ENCODE assay signal across 9 mouse cellular contexts in genomic region chr4:129256450-129257380, GRCm38 (mm10). TPM values are rescaled to one million over a fixed set of nuclear protein-coding genes. Genes with fewer than 3 reads are reported as not detected.
DNase-seq lines count a peak whose midpoint lies in the region; TF ChIP-seq lines count a peak whose summit lies in the region.
"Had no signal": no experiment of that assay in that cellular context is flagged by ENCODE, and none has a peak within 500 bp of the region (broad histone marks: within the 10 kb centered on the region; RNA-seq: fewer than 3 reads in every experiment).

No protein-coding gene starts in this region.

- dilution Hi-C loops in CH12.LX (cut with MboI; ENCODE audit: extremely low pct_ligation_motif_present, extremely low pct_unique_long_range_greater_than_20kb, low sequenced_read_pairs) = no loop called here

- H3K36me3 ChIP-seq in CH12.LX (replicated peaks in 1 of 2; ENCODE audit: control insufficient read depth in 1 of 2, insufficient read depth in 1 of 2, low read length in 1 of 2) (no peaks in the 10 kb centered on the region), myocyte (ENCODE audit: control insufficient read depth, insufficient read depth) (no peaks in the 10 kb centered on the region)
- H3K36me3 ChIP-seq: embryonic facial prominence, embryonic 13.5 days had no signal

- TF ChIP-seq RAD21 in CH12.LX (IDR thresholded peaks at IDR 0.05; ENCODE audit: low read depth, low read length) = no peak

- no peaks in the 10 kb centered on the region for H3K9me3 ChIP-seq in CH12.LX (replicated peaks; ENCODE audit: low read length)
- H3K9me3 ChIP-seq: embryonic facial prominence, embryonic 13.5 days had no signal

- peaks cover 8 to 35% of the 10 kb centered on the region in 2 experiments for H3K4me1 ChIP-seq in CH12.LX (ENCODE audit: control insufficient read depth in 1 of 2, insufficient read depth in 2 of 2)

- H3K4me3 ChIP-seq in CH12.LX (replicated peaks in 1 of 3; ENCODE audit: low read depth in 2 of 3, low read length in 2 of 3, poor library complexity in 1 of 3) (no peak overlapping the region), myocyte (no peak overlapping the region)
- H3K4me3 ChIP-seq: embryonic facial prominence, embryonic 13.5 days had no signal

- H3K27ac ChIP-seq in CH12.LX (ENCODE audit: insufficient read depth, low read depth) = no peak overlapping the region
- H3K27ac ChIP-seq: embryonic facial prominence, embryonic 13.5 days had no signal

- no peak for TF ChIP-seq EP300 in CH12.LX (IDR thresholded peaks at IDR 0.05; ENCODE audit: low read length)

- no peak for TF ChIP-seq POLR2A in CH12.LX (IDR thresholded peaks at IDR 0.05; ENCODE audit: low read depth, low read length)
- TF ChIP-seq POLR2A in myocyte (IDR thresholded peaks at IDR 0.05; ENCODE audit: insufficient read length, low read depth) = no peak

- intact Hi-C loops in left cerebral cortex, postnatal 4 days (cut with DNase I) = no loop called here

- no peak overlapping the region for H3ac ChIP-seq in myocyte (ENCODE audit: control insufficient read depth, insufficient read length)

- H3K79me2 ChIP-seq in CH12.LX (replicated peaks; ENCODE audit: control insufficient read depth, extremely low read depth, insufficient read depth, poor library complexity, severe bottlenecking) (no peaks in the 10 kb centered on the region), myocyte (ENCODE audit: control insufficient read depth, insufficient read depth) (no peaks in the 10 kb centered on the region)

- no peak overlapping the region for H3K9ac ChIP-seq in CH12.LX (ENCODE audit: insufficient read depth, low read depth)
- H3K9ac ChIP-seq: embryonic facial prominence, embryonic 13.5 days had no signal

- peak; percentile 74 for DNase-seq in CD4-positive helper T cell, adult 2 months (ENCODE audit: low read depth, low spot score)
- DNase-seq in CH12.LX (ENCODE audit: extremely low read depth) = peak; percentile 44
- DNase-seq in heart, adult 9 months (ENCODE audit: low spot score in 2 of 2) = peak; percentile 43 to 59
- peak; percentile 82 to 87 for DNase-seq in kidney, postnatal 36 days
- DNase-seq in layer of hippocampus, postnatal 14 days (ENCODE audit: low spot score in 2 of 2) = no peak
- no peak for DNase-seq in left cerebral cortex, adult 9 months (ENCODE audit: low spot score in 2 of 2)
- DNase-seq in left cerebral cortex, postnatal 4 days = no peak

- in situ Hi-C loops in CH12.LX (cut with MboI; ENCODE audit: low pct_ligation_motif_present, low pct_unique_long_range_greater_than_20kb, low sequenced_read_pairs) = loop anchor here (5.0 kb wide), 1 partner anchor 34 kb away; no protein-coding TSS in a partner anchor

- H3K4me2 ChIP-seq in CH12.LX (ENCODE audit: insufficient read depth, low read depth, poor library complexity, severe bottlenecking) (no peak overlapping the region), myocyte (ENCODE audit: low read depth) (peak overlapping the region; percentile 71)
- H3K4me2 ChIP-seq: embryonic facial prominence, embryonic 13.5 days had no signal

- no peak for TF ChIP-seq CTCF in CH12.LX (conservative IDR thresholded peaks at IDR 0.05 in 1 of 2, IDR thresholded peaks at IDR 0.05 in 1 of 2; ENCODE audit: low read depth in 2 of 2, low read length in 2 of 2)

- H3K27me3 ChIP-seq in CH12.LX (replicated peaks) (no peaks in the 10 kb centered on the region), myocyte (ENCODE audit: control insufficient read depth, insufficient read depth, insufficient read length) (no peaks in the 10 kb centered on the region)

TF ChIP-seq in CH12.LX, 34 proteins besides CTCF, POLR2A, EP300 and RAD21:
- TF ChIP-seq MYC (IDR thresholded peaks at IDR 0.05; ENCODE audit: low read depth, low read length) (no peak), BHLHE40 (IDR thresholded peaks at IDR 0.05; ENCODE audit: low read depth, low read length) (no peak), ZC3H11A (IDR thresholded peaks at IDR 0.05; ENCODE audit: low read depth, low read length) (no peak), SIN3A (IDR thresholded peaks at IDR 0.05; ENCODE audit: low read length) (no peak), ETS1 (conservative IDR thresholded peaks at IDR 0.05; ENCODE audit: low read depth, low read length) (no peak)

TF ChIP-seq in myocyte, 11 proteins besides CTCF, POLR2A, EP300 and RAD21:
- TF ChIP-seq TCF12 (IDR thresholded peaks at IDR 0.05; ENCODE audit: insufficient read depth, poor library complexity, severe bottlenecking) (no peak), REST (IDR thresholded peaks at IDR 0.05; ENCODE audit: insufficient read depth, insufficient read length) (no peak), POLR2AphosphoS2 (IDR thresholded peaks at IDR 0.05; ENCODE audit: insufficient read length, low read depth) (no peak), MYOG (IDR thresholded peaks at IDR 0.05; ENCODE audit: control insufficient read depth in 1 of 3, insufficient read depth in 1 of 3, insufficient read length in 2 of 3, low read depth in 2 of 3) (peak in 1 of 3 experiments; percentile 73), CEBPB (IDR thresholded peaks at IDR 0.05; ENCODE audit: insufficient read depth, poor library complexity, severe bottlenecking) (no peak), MAX (IDR thresholded peaks at IDR 0.05; ENCODE audit: low read depth) (no peak), USF1 (IDR thresholded peaks at IDR 0.05; ENCODE audit: low read depth) (no peak), E2F4 (IDR thresholded peaks at IDR 0.05; ENCODE audit: insufficient read depth) (no peak), MYOD1 (IDR thresholded peaks at IDR 0.05; ENCODE audit: control insufficient read depth in 1 of 3, insufficient read length in 2 of 3, low read depth in 2 of 3) (peak in 2 of 3 experiments; percentile 69 to 89)

RNA-seq across cellular contexts. Expression of gene C77080, which starts 4.5 kb away (rescaled TPM):
- total RNA-seq in CH12.LX (2012; rRNA removed) (0.29 and 0.38 TPM in 2 replicates), CH12.LX (2014; rRNA removed) (not detected in 2 replicates)
- polyA plus RNA-seq in CH12.LX (2012; ENCODE audit: insufficient read length, low read depth) (0.68 and 1.1 TPM in 2 replicates), myocyte (2012; fragmentation: generic; extraction: Trizol) (25.4 TPM)
- 10 to 100 TPM; 10.7 to 11.7 TPM for total RNA-seq in layer of hippocampus, postnatal 14 days (2021)
- 10 to 100 TPM in 1 of 2 experiments, 1 to 10 TPM in 1; 9.7 to 11.7 TPM for total RNA-seq in left cerebral cortex, postnatal 4 days (2021)

RNA-seq across cellular contexts. Expression of gene Sync, which starts 30.7 kb away (rescaled TPM):
- 0.04 TPM in 1 of 2 replicates, not detected in the other for total RNA-seq in CH12.LX (2012; rRNA removed)
- total RNA-seq in CH12.LX (2014; rRNA removed) = not detected in 2 replicates
- polyA plus RNA-seq in CH12.LX (2012; ENCODE audit: insufficient read length, low read depth) = 0.14 and 0.16 TPM in 2 replicates
- 51.1 TPM for polyA plus RNA-seq in myocyte (2012; fragmentation: generic; extraction: Trizol)
- 1 to 10 TPM; 1.2 TPM for total RNA-seq in layer of hippocampus, postnatal 14 days (2021)
- 1 to 10 TPM in 1 of 2 experiments, under 1 TPM in 1; 0.58 to 1.6 TPM for total RNA-seq in left cerebral cortex, postnatal 4 days (2021)

Comparison
In these comparisons a context has a peak if more than half of its experiments do, and no peak if none do; other contexts are left out.
1. DNase-seq: peak in CD4-positive helper T cell, adult 2 months (single experiment), CH12.LX (single experiment), heart, adult 9 months (2 of 2) and kidney, postnatal 36 days (2 of 2); none in layer of hippocampus, postnatal 14 days (0 of 2), left cerebral cortex, adult 9 months (0 of 2) and left cerebral cortex, postnatal 4 days (single experiment).
2. RNA of gene C77080, which starts 4.5 kb away (total RNA-seq): 9.7 to 11.7 TPM in left cerebral cortex, postnatal 4 days and 10.7 to 11.7 TPM in layer of hippocampus, postnatal 14 days; 0.29 to 0.38 TPM in CH12.LX; every median in the first group is over 4 times any median in the second.